Mouse (Mus musculus) ES-Bruce4 (cell line): ENCODE measurements around the gene Kat6b. TPM values are rescaled to one million over a fixed set of nuclear protein-coding genes. Genes with fewer than 3 reads are reported as not detected.
A peak's percentile ranks its signal among the peaks of the same experiment; 100 is the strongest.
"Not testable (repeated sequence)": the region's sequence is repeated elsewhere in the genome, so short reads cannot be mapped to it uniquely, and the experiment has no call there.

ENCODE experiments used
- H3K27ac ChIP-seq: 2 replicates; pipeline ENCODE4 v1.5.1; 2012; ENCODE audit warnings: low read length, inconsistent platforms; ENCODE audit not compliant: insufficient read depth
- H3K27me3 ChIP-seq: 2 replicates; pipeline ENCODE4 v1.6.1; 2012; ENCODE audit warnings: mild to moderate bottlenecking, low read length, inconsistent platforms; ENCODE audit not compliant: control insufficient read depth, poor library complexity, insufficient read depth, severe bottlenecking
- H3K36me3 ChIP-seq: 2 replicates; pipeline ENCODE4 v1.6.1; 2012; ENCODE audit warnings: inconsistent platforms, mild to moderate bottlenecking, low read length, moderate library complexity; ENCODE audit not compliant: control insufficient read depth, poor library complexity, insufficient read depth, severe bottlenecking
- H3K4me1 ChIP-seq: one replicate; pipeline ENCODE4 v1.8.1; 2011; ENCODE audit warnings: low read length; ENCODE audit not compliant: control insufficient read depth, insufficient read depth
- H3K4me3 ChIP-seq: 2 replicates; pipeline ENCODE4 v1.5.1; 2011; ENCODE audit warnings: low read depth, mild to moderate bottlenecking, low read length
- H3K9ac ChIP-seq: 2 replicates; pipeline ENCODE4 v1.6.1; 2012; ENCODE audit warnings: low read depth, mild to moderate bottlenecking, inconsistent platforms; ENCODE audit not compliant: poor library complexity, severe bottlenecking
- H3K9me3 ChIP-seq: replicated peaks from 2 replicates; pipeline ENCODE4 v1.6.1; 2012; ENCODE audit warnings: mild to moderate bottlenecking, low read length, inconsistent platforms; ENCODE audit not compliant: control insufficient read depth, poor library complexity, insufficient read depth, severe bottlenecking
- CTCF ChIP-seq: IDR thresholded peaks from one replicate; pipeline ENCODE4 v1.8.1; 2011; ENCODE audit warnings: low read depth, low read length
- EP300 ChIP-seq: IDR thresholded peaks from 2 replicates; pipeline ENCODE4 v1.6.1; 2011; ENCODE audit warnings: low read depth, low read length; ENCODE audit not compliant: insufficient read depth
- POLR2A ChIP-seq: IDR thresholded peaks from one replicate; pipeline ENCODE4 v1.8.1; 2011; ENCODE audit warnings: low read length; ENCODE audit not compliant: insufficient read depth
- polyA plus RNA-seq: library from polyadenylated mRNA; stranded (reverse); fragments of >200 nt; gene quantifications from 2 replicates; pipeline ENCODE4 v1.2.4, GENCODE M21; 2011; ENCODE audit warnings: low read depth; ENCODE audit not compliant: missing spikeins, insufficient read depth, insufficient read length

Gene Kat6b
- polyA plus RNA-seq, 1 experiment, result 132 TPM

GRCm38 (mm10) chr14:21477181-21477580 lies 4.1 kb upstream of the Kat6b start:
- Histone ChIP-seq H3K27ac (peak overlapping the region; percentile 74; the same call in 1 of the 2 replicates), H3K4me3 (peak overlapping the region; percentile 25; the same call in 1 of the 2 replicates), H3K9ac (no peak overlapping the region), H3K27me3 (no peaks in the 10 kb centered on the region), H3K9me3 (no peaks in the 10 kb centered on the region), H3K36me3 (no peaks in the 10 kb centered on the region; the same call in 1 of the 2 replicates), H3K4me1 (peaks cover 4% of the 10 kb centered on the region)
- TF ChIP-seq POLR2A (no peak), EP300 (no peak), CTCF (no peak)

GRCm38 (mm10) chr14:21479566-21479965 lies 1.7 kb upstream of the Kat6b start:
- H3K9ac ChIP-seq, result peak overlapping the region; percentile 89; the same call in 1 of the 2 replicates
- no peaks in the 10 kb centered on the region for H3K27me3 ChIP-seq
- peak overlapping the region; percentile 87 for H3K27ac ChIP-seq
- H3K9me3 ChIP-seq, result no peaks in the 10 kb centered on the region
- no peak overlapping the region for H3K4me3 ChIP-seq
- H3K4me1 ChIP-seq, result no peaks in the 10 kb centered on the region
- TF ChIP-seq EP300 (no peak), CTCF (peak; percentile 47), POLR2A (no peak)
- H3K36me3 ChIP-seq, result peaks cover 16% of the 10 kb centered on the region

- H3K4me3 ChIP-seq, result no peak overlapping the region
- no peaks in the 10 kb centered on the region for H3K9me3 ChIP-seq
- no peak for TF ChIP-seq CTCF
- no peak for TF ChIP-seq POLR2A
- TF ChIP-seq EP300, result no peak
- no peaks in the 10 kb centered on the region for H3K27me3 ChIP-seq
- H3K27ac ChIP-seq, result peak overlapping the region; percentile 87
- H3K4me1 ChIP-seq, result no peaks in the 10 kb centered on the region
- peaks cover 22% of the 10 kb centered on the region for H3K36me3 ChIP-seq
- H3K9ac ChIP-seq, result peak overlapping the region; percentile 89
Measured at GRCm38 (mm10) chr14:21480191-21480590, 1.0 kb upstream of the Kat6b start.

GRCm38 (mm10) chr14:21484199-21484598 lies 3.0 kb downstream of the Kat6b start:
- H3K27ac ChIP-seq, result peak overlapping the region; percentile 79
- peaks cover 4% of the 10 kb centered on the region for H3K4me1 ChIP-seq
- TF ChIP-seq EP300 (no peak), CTCF (no peak), POLR2A (no peak)
- H3K27me3 ChIP-seq, result no peaks in the 10 kb centered on the region
- H3K9me3 ChIP-seq, result no peaks in the 10 kb centered on the region
- peak overlapping the region; percentile 73 for H3K4me3 ChIP-seq
- H3K9ac ChIP-seq, result peak overlapping the region; percentile 53
- peaks cover 29% of the 10 kb centered on the region for H3K36me3 ChIP-seq

GRCm38 (mm10) chr14:21484693-21485092 lies 3.5 kb downstream of the Kat6b start:
- Histone ChIP-seq H3K36me3 (peaks cover 30% of the 10 kb centered on the region), H3K9me3 (no peaks in the 10 kb centered on the region), H3K4me1 (peaks cover 5% of the 10 kb centered on the region), H3K4me3 (peak overlapping the region; percentile 73), H3K27ac (peak overlapping the region; percentile 79), H3K9ac (peak overlapping the region; percentile 42), H3K27me3 (no peaks in the 10 kb centered on the region)
- TF ChIP-seq CTCF, result no peak
- TF ChIP-seq EP300, result peak; percentile 43; the same call in 1 of the 2 replicates
- no peak for TF ChIP-seq POLR2A

- Histone ChIP-seq H3K9me3 (no peaks in the 10 kb centered on the region), H3K9ac (no peak overlapping the region), H3K4me3 (peak overlapping the region; percentile 12; the same call in 1 of the 2 replicates), H3K27ac (peak overlapping the region; percentile 79), H3K4me1 (peaks cover 6% of the 10 kb centered on the region), H3K27me3 (no peaks in the 10 kb centered on the region), H3K36me3 (peaks cover 40% of the 10 kb centered on the region)
- no peak for TF ChIP-seq POLR2A
- peak; percentile 83 for TF ChIP-seq EP300
Measured at GRCm38 (mm10) chr14:21485961-21486520, 4.8 kb downstream of the Kat6b start.

GRCm38 (mm10) chr14:21487135-21487534 lies 5.9 kb downstream of the Kat6b start:
- H3K4me1 ChIP-seq, H3K4me3 ChIP-seq, H3K27me3 ChIP-seq, H3K9me3 ChIP-seq, H3K9ac ChIP-seq: not testable (repeated sequence)
- peak overlapping the region; percentile 71; the same call in 1 of the 2 replicates for H3K27ac ChIP-seq
- H3K36me3 ChIP-seq, result peaks cover 50% of the 10 kb centered on the region

- H3K9ac ChIP-seq, result not testable (repeated sequence)
Measured at GRCm38 (mm10) chr14:21488426-21489115, 7.3 kb downstream of the Kat6b start.

More at GRCm38 (mm10) chr14:21488426-21489115, 7.3 kb downstream of the Kat6b start:
- peaks cover 54% of the 10 kb centered on the region for H3K36me3 ChIP-seq
- H3K27ac ChIP-seq, H3K27me3 ChIP-seq, H3K9me3 ChIP-seq, H3K4me1 ChIP-seq, H3K4me3 ChIP-seq: not testable (repeated sequence)
